Mouse (Mus musculus) olfactory bulb, adult 2 months (tissue): ENCODE data around the gene Dusp22.

Experiments used
- CTCF ChIP-seq: fragments of 200-500 bp; IDR thresholded peaks from 2 replicates; pipeline ENCODE4 v1.5.1; 2012; ENCODE audit warnings: low read depth, mild to moderate bottlenecking, low read length, moderate library complexity; ENCODE audit not compliant: insufficient read depth
- POLR2A ChIP-seq: fragments of 200-500 bp; IDR thresholded peaks from 2 replicates; pipeline ENCODE4 v1.6.1; 2012; ENCODE audit warnings: mild to moderate bottlenecking, low read depth, low read length, moderate library complexity; ENCODE audit not compliant: insufficient read depth

- TF ChIP-seq POLR2A (no peak), CTCF (no peak)
Observed at GRCm38 (mm10) chr13:30666537-30666936, 6.7 kb downstream of the Dusp22 start.
